Mouse (Mus musculus): ENCODE measurements around the gene Ripor2. TPM values are rescaled to one million over a fixed set of nuclear protein-coding genes. Genes with fewer than 3 reads are reported as not detected.

The Ripor2 gene
- polyA plus RNA-seq, 1 experiment from 2014 or later, result 3.7 TPM

- DNase-seq (no peak), ATAC-seq (no peak)
- no peak overlapping the region for H3K9ac ChIP-seq (replicated peaks)
- no peaks in the 10 kb centered on the region for H3K27me3 ChIP-seq (ENCODE audit: insufficient read depth, low read length)
- no peaks in the 10 kb centered on the region for H3K36me3 ChIP-seq (replicated peaks; ENCODE audit: insufficient read depth, low read length)
- peak overlapping the region; percentile 45 for H3K4me2 ChIP-seq (ENCODE audit: low read depth, low read length)
- WGBS (ENCODE audit: insufficient replicate concordance), result 60% methylated on average over 6 of the region's 6 CpGs
- H3K4me3 ChIP-seq (ENCODE audit: low read depth, low read length), result peak overlapping the region; percentile 42; the same call in 1 of the 2 replicates
- no peak overlapping the region; the same call in 1 of the 2 replicates for H3K27ac ChIP-seq (ENCODE audit: low read depth)
- TF ChIP-seq EP300 (IDR thresholded peaks at IDR 0.05; ENCODE audit: low read depth) (no peak), CTCF (IDR thresholded peaks at IDR 0.05; ENCODE audit: low read depth) (no peak)
- no peaks in the 10 kb centered on the region for H3K9me3 ChIP-seq (ENCODE audit: low read length)
- peaks cover 18% of the 10 kb centered on the region for H3K4me1 ChIP-seq (ENCODE audit: insufficient read depth)
Measured at GRCm38 (mm10) chr13:24617076-24617798, 35.2 kb downstream of the Ripor2 start.

- H3K27me3 ChIP-seq (ENCODE audit: insufficient read depth, low read length), result no peaks in the 10 kb centered on the region
- H3K36me3 ChIP-seq (replicated peaks; ENCODE audit: insufficient read depth, low read length), result no peaks in the 10 kb centered on the region
- 62% methylated on average over 2 of the region's 2 CpGs for WGBS (ENCODE audit: insufficient replicate concordance)
- no peak overlapping the region for H3K27ac ChIP-seq (ENCODE audit: low read depth)
- H3K4me3 ChIP-seq (ENCODE audit: low read depth, low read length), result no peak overlapping the region
- no peak for TF ChIP-seq EP300 (IDR thresholded peaks at IDR 0.05; ENCODE audit: low read depth)
- no peak for TF ChIP-seq CTCF (IDR thresholded peaks at IDR 0.05; ENCODE audit: low read depth)
- H3K4me2 ChIP-seq (ENCODE audit: low read depth, low read length), result peak overlapping the region; percentile 45; the same call in 1 of the 2 replicates
- DNase-seq (no peak), ATAC-seq (no peak)
- H3K9ac ChIP-seq (replicated peaks), result no peak overlapping the region
- peaks cover 15% of the 10 kb centered on the region for H3K4me1 ChIP-seq (ENCODE audit: insufficient read depth)
- H3K9me3 ChIP-seq (ENCODE audit: low read length), result no peaks in the 10 kb centered on the region
Measured at GRCm38 (mm10) chr13:24617799-24618130, 35.8 kb downstream of the Ripor2 start.

DNA sequence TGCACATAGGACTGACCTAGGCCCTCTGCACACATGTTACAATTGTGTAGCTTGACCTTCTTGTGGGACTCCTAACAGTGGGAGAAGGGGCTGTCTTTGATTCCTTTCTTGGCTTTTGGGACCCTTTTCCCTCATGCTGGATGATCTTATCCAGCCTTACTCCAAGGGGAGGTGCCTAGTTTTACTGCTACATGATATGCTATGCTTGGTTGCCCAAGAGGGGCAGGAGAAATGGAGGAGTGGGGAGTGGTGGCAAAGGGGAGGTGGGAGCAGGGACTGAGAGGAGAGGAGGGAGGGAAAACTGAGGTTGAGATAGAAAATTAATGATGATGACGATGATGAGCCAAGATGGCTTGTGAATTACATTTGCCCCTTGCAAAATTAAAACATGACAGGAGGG lies 37.7 kb downstream of the Ripor2 start:
- WGBS (ENCODE audit: insufficient replicate concordance), result 83% methylated on average over 1 of the region's 1 CpGs
- DNase-seq, result no peak
- TF ChIP-seq EP300 (IDR thresholded peaks at IDR 0.05; ENCODE audit: low read depth) (no peak), CTCF (IDR thresholded peaks at IDR 0.05; ENCODE audit: low read depth) (no peak)
- peaks cover 7% of the 10 kb centered on the region for H3K4me1 ChIP-seq (ENCODE audit: insufficient read depth)
- no peak overlapping the region for H3K9ac ChIP-seq (replicated peaks)
- no peak overlapping the region for H3K4me3 ChIP-seq (ENCODE audit: low read depth, low read length)
- H3K27me3 ChIP-seq (ENCODE audit: insufficient read depth, low read length), result no peaks in the 10 kb centered on the region
- no peaks in the 10 kb centered on the region for H3K36me3 ChIP-seq (replicated peaks; ENCODE audit: insufficient read depth, low read length)
- H3K4me2 ChIP-seq (ENCODE audit: low read depth, low read length), result no peak overlapping the region
- no peak overlapping the region for H3K27ac ChIP-seq (ENCODE audit: low read depth)
- ATAC-seq, result no peak
- H3K9me3 ChIP-seq (ENCODE audit: low read length), result no peaks in the 10 kb centered on the region

DNA sequence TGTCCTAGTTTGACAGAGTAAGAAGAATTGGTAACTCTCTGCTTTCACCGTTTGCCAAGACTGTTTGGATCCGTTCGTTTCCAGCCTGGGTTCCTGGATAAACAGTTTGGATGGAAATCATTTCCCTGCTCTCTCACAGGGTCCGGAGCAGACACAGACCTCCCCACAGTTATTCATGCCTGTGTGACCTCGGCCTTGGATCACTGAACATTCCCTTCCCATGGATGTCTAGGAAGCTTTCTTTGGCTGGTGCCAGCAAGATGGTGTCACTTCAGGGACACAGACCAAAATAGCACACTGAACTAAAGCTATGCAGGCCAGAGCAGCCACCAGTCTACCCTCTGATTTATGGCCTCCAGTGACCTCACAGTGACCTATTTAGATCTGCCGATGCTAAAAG lies 38.5 kb downstream of the Ripor2 start:
- ATAC-seq (no peak), DNase-seq (no peak)
- TF ChIP-seq CTCF (IDR thresholded peaks at IDR 0.05; ENCODE audit: low read depth) (no peak), EP300 (IDR thresholded peaks at IDR 0.05; ENCODE audit: low read depth) (peak; percentile 25; the same call in 1 of the 2 replicates)
- WGBS (ENCODE audit: insufficient replicate concordance), result 62% methylated on average over 6 of the region's 6 CpGs
- no peak overlapping the region for H3K4me2 ChIP-seq (ENCODE audit: low read depth, low read length)
- H3K9me3 ChIP-seq (ENCODE audit: low read length), result no peaks in the 10 kb centered on the region
- peaks cover 7% of the 10 kb centered on the region for H3K4me1 ChIP-seq (ENCODE audit: insufficient read depth)
- no peak overlapping the region for H3K4me3 ChIP-seq (ENCODE audit: low read depth, low read length)
- no peak overlapping the region for H3K27ac ChIP-seq (ENCODE audit: low read depth)
- H3K9ac ChIP-seq (replicated peaks), result no peak overlapping the region
- no peaks in the 10 kb centered on the region for H3K36me3 ChIP-seq (replicated peaks; ENCODE audit: insufficient read depth, low read length)
- H3K27me3 ChIP-seq (ENCODE audit: insufficient read depth, low read length), result no peaks in the 10 kb centered on the region

- H3K27ac ChIP-seq (ENCODE audit: low read depth), result no peak overlapping the region
- no peak for TF ChIP-seq CTCF (IDR thresholded peaks at IDR 0.05; ENCODE audit: low read depth)
- TF ChIP-seq EP300 (IDR thresholded peaks at IDR 0.05; ENCODE audit: low read depth), result no peak
- H3K9ac ChIP-seq (replicated peaks), result no peak overlapping the region
- H3K4me3 ChIP-seq (ENCODE audit: low read depth, low read length), result no peak overlapping the region
- H3K36me3 ChIP-seq (replicated peaks; ENCODE audit: insufficient read depth, low read length), result no peaks in the 10 kb centered on the region
- no peak for DNase-seq
- H3K27me3 ChIP-seq (ENCODE audit: insufficient read depth, low read length), result no peaks in the 10 kb centered on the region
- H3K4me1 ChIP-seq (ENCODE audit: insufficient read depth), result no peaks in the 10 kb centered on the region
- no peaks in the 10 kb centered on the region for H3K9me3 ChIP-seq (ENCODE audit: low read length)
- H3K4me2 ChIP-seq (ENCODE audit: low read depth, low read length), result no peak overlapping the region
- 72% methylated on average over 4 of the region's 4 CpGs for WGBS (ENCODE audit: insufficient replicate concordance)
- peak; percentile 33; the same call in 1 of the 2 replicates for ATAC-seq
Measured at GRCm38 (mm10) chr13:24623631-24624030, 41.6 kb downstream of the Ripor2 start.

DNA sequence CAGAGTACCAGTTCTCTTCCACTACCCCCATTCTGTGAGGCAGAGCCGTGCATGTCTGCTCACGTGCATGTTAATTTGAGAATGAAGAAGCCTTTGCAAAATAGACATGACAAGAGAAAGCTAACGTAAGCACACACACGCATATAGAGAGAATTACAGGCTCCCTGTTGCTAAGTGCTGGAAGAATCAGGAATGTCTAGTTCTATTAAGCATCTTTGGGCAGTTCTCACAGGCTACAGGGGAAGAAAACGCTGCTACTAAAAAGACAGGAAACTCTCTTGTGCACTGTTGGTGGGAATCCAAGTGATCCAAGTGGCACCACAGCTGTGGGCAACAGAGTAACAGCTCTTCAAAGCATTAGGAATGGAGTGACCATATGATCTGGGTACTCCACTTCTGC lies 43.1 kb downstream of the Ripor2 start:
- H3K9me3 ChIP-seq (ENCODE audit: low read length), result no peaks in the 10 kb centered on the region
- no peak for DNase-seq
- H3K4me3 ChIP-seq (ENCODE audit: low read depth, low read length), result no peak overlapping the region
- no peak for ATAC-seq
- no peaks in the 10 kb centered on the region for H3K27me3 ChIP-seq (ENCODE audit: insufficient read depth, low read length)
- H3K4me1 ChIP-seq (ENCODE audit: insufficient read depth), result no peaks in the 10 kb centered on the region; the same call in 1 of the 2 replicates
- no peaks in the 10 kb centered on the region for H3K36me3 ChIP-seq (replicated peaks; ENCODE audit: insufficient read depth, low read length)
- H3K27ac ChIP-seq (ENCODE audit: low read depth), result no peak overlapping the region
- no peak overlapping the region for H3K9ac ChIP-seq (replicated peaks)
- WGBS (ENCODE audit: insufficient replicate concordance), result 70% methylated on average over 5 of the region's 5 CpGs
- no peak overlapping the region for H3K4me2 ChIP-seq (ENCODE audit: low read depth, low read length)
- TF ChIP-seq EP300 (IDR thresholded peaks at IDR 0.05; ENCODE audit: low read depth) (no peak), CTCF (IDR thresholded peaks at IDR 0.05; ENCODE audit: low read depth) (no peak)
